Comparison of ENCODE assay signal across 24 mouse cellular contexts in genomic region chr12:50634436-50634835, GRCm38 (mm10). TPM values are rescaled to one million over a fixed set of nuclear protein-coding genes. Genes with fewer than 3 reads are reported as not detected.
DNase-seq lines count a peak whose midpoint lies in the region; ATAC-seq lines count a peak whose summit lies in the region.
"Had no signal": no experiment of that assay in that cellular context is flagged by ENCODE, and none has a peak within 500 bp of the region (broad histone marks: within the 10 kb centered on the region; RNA-seq: fewer than 3 reads in every experiment).

No protein-coding gene starts in this region.

- no peak overlapping the region for H3K9ac ChIP-seq in heart, embryonic 11.5 days (ENCODE audit: low read depth, low read length)
- no peak overlapping the region for H3K9ac ChIP-seq in hindbrain, embryonic 14.5 days
- H3K9ac ChIP-seq: embryonic facial prominence, embryonic 13.5 days; forebrain, embryonic 15.5 days; limb, embryonic 12.5 days; liver, embryonic 12.5 days; lung, embryonic 14.5 days had no signal

- H3K27ac ChIP-seq in heart, embryonic 11.5 days (ENCODE audit: low read depth, low read length): no peak overlapping the region
- no peak overlapping the region for H3K27ac ChIP-seq in hindbrain, embryonic 14.5 days
- H3K27ac ChIP-seq: embryonic facial prominence, embryonic 13.5 days; forebrain, embryonic 15.5 days; hindbrain, postnatal 0 days; kidney, postnatal 0 days; left cerebral cortex, adult 2 months; limb, embryonic 12.5 days; liver, embryonic 12.5 days had no signal

- no peak for DNase-seq in heart, postnatal 25 days (ENCODE audit: low spot score)
- peak; percentile 5 for DNase-seq in kidney, adult 9 months
- DNase-seq in kidney, postnatal 4 days: no peak
- peak; percentile 76 for DNase-seq in adrenal gland, adult 8-10 months
- DNase-seq in kidney, postnatal 25 days: peak; percentile 23 to 56
- no peak for DNase-seq in left cerebral cortex, adult 9 months (ENCODE audit: low spot score in 2 of 2)
- DNase-seq in hindbrain, embryonic 14.5 days (ENCODE audit: low spot score): no peak
- DNase-seq: cerebellum, adult 8-10 months; heart, postnatal 36 days; layer of hippocampus, adult 9-11 months; lung, embryonic 14.5 days; lung, postnatal 36 days; thymus, adult 2 months had no signal

- WGBS in heart, embryonic 11.5 days (ENCODE audit: insufficient replicate concordance): 26% methylated on average over 6 of the region's 6 CpGs
- WGBS in hindbrain, embryonic 14.5 days: 83% methylated on average over 6 of the region's 6 CpGs

- no peak overlapping the region for H3K4me3 ChIP-seq in heart, embryonic 11.5 days (ENCODE audit: low read depth, low read length)
- no peak overlapping the region for H3K4me3 ChIP-seq in hindbrain, embryonic 14.5 days (replicated peaks; ENCODE audit: low read length)
- H3K4me3 ChIP-seq: embryonic facial prominence, embryonic 13.5 days; forebrain, embryonic 15.5 days; left cerebral cortex, adult 2 months; limb, embryonic 12.5 days; liver, embryonic 12.5 days had no signal

- intact Hi-C loops in heart, postnatal 25 days (cut with DNase I): no loop called here

- H3K4me1 ChIP-seq in heart, embryonic 11.5 days (ENCODE audit: control insufficient read depth, insufficient read depth, low read length): peaks cover 8% of the 10 kb centered on the region; the same call in 1 of the 2 replicates
- no peaks in the 10 kb centered on the region for H3K4me1 ChIP-seq in hindbrain, embryonic 14.5 days (replicated peaks; ENCODE audit: control insufficient read depth, insufficient read depth, low read length)
- H3K4me1 ChIP-seq: embryonic facial prominence, embryonic 13.5 days; forebrain, embryonic 15.5 days; limb, embryonic 12.5 days; liver, embryonic 12.5 days had no signal

- ATAC-seq in heart, embryonic 11.5 days (replicated peaks; ENCODE audit: insufficient number of reproducible peaks, low FRiP score, low TSS enrichment): peak; percentile 26; the same call in 1 of the 2 replicates
- no peak for ATAC-seq in hindbrain, embryonic 14.5 days (ENCODE audit: low FRiP score)
- ATAC-seq: forebrain, embryonic 15.5 days; hindbrain, postnatal 0 days; liver, embryonic 12.5 days had no signal

- H3K36me3 ChIP-seq in heart, embryonic 11.5 days (ENCODE audit: control insufficient read depth, insufficient read depth, low read length): no peaks in the 10 kb centered on the region
- no peaks in the 10 kb centered on the region for H3K36me3 ChIP-seq in hindbrain, embryonic 14.5 days (replicated peaks; ENCODE audit: control insufficient read depth, insufficient read depth)
- H3K36me3 ChIP-seq: embryonic facial prominence, embryonic 13.5 days; forebrain, embryonic 15.5 days; limb, embryonic 12.5 days; liver, embryonic 12.5 days had no signal

- no peaks in the 10 kb centered on the region for H3K9me3 ChIP-seq in heart, embryonic 11.5 days (replicated peaks; ENCODE audit: control insufficient read depth, low read length)
- 0 out of 2 replicates have a peak, but pooled peaks cover 2% of the 10 kb centered on the region for H3K9me3 ChIP-seq in hindbrain, embryonic 14.5 days (ENCODE audit: control insufficient read depth, low read length)
- H3K9me3 ChIP-seq: embryonic facial prominence, embryonic 13.5 days; forebrain, embryonic 15.5 days; liver, embryonic 12.5 days had no signal

- no peaks in the 10 kb centered on the region for H3K27me3 ChIP-seq in heart, embryonic 11.5 days (ENCODE audit: control insufficient read depth, insufficient read depth, low read length)
- no peaks in the 10 kb centered on the region for H3K27me3 ChIP-seq in hindbrain, embryonic 14.5 days (ENCODE audit: control insufficient read depth, insufficient read depth, low read length)
- H3K27me3 ChIP-seq: embryonic facial prominence, embryonic 13.5 days; forebrain, embryonic 15.5 days; limb, embryonic 12.5 days; liver, embryonic 12.5 days had no signal

- H3K4me2 ChIP-seq in heart, embryonic 11.5 days: no peak overlapping the region
- no peak overlapping the region for H3K4me2 ChIP-seq in hindbrain, embryonic 14.5 days (replicated peaks)
- H3K4me2 ChIP-seq: embryonic facial prominence, embryonic 13.5 days; forebrain, embryonic 15.5 days; limb, embryonic 12.5 days; liver, embryonic 12.5 days; lung, embryonic 14.5 days had no signal

RNA-seq across cellular contexts. Expression of gene Prkd1, which starts 14.5 kb away (rescaled TPM):
- 4.9 and 6.6 TPM in 2 replicates for polyA plus RNA-seq in heart, embryonic 11.5 days (2014; fragmentation: Nextera tagmentation; extraction: Ambion mirVana)
- 1 to 10 TPM; 7.5 to 8.6 TPM for total RNA-seq in heart, postnatal 25 days (2021)
- 10 to 100 TPM; 12.6 to 19.9 (median 16.1) TPM for total RNA-seq in adrenal gland, adult 8-10 months (2022)
- 2.4 and 2.5 TPM in 2 replicates for polyA plus RNA-seq in hindbrain, embryonic 14.5 days (2014; fragmentation: Nextera tagmentation; extraction: Ambion mirVana)
- total RNA-seq: common myeloid progenitor, adult 5-6 weeks; megakaryocyte-erythroid progenitor cell, adult 5-6 weeks; neutrophil, adult 5-6 weeks had no signal

Comparison
In these comparisons a context has a peak if more than half of its experiments do, and no peak if none do; other contexts are left out.
1. DNase-seq: peak in kidney, adult 9 months (single experiment), adrenal gland, adult 8-10 months (single experiment) and kidney, postnatal 25 days (2 of 2); none in heart, postnatal 25 days (single experiment), kidney, postnatal 4 days (0 of 2), left cerebral cortex, adult 9 months (0 of 2) and hindbrain, embryonic 14.5 days (single experiment).